Mouse (Mus musculus) megakaryocyte-erythroid progenitor cell, adult 5-6 weeks (primary cell): ENCODE data around the gene Josd2. TPM values are rescaled to one million over a fixed set of nuclear protein-coding genes. Genes with fewer than 3 reads are reported as not detected.

ENCODE experiments used
- ATAC-seq: replicated peaks from 2 replicates; pipeline ENCODE4 v1.8.0; 2016; ENCODE audit warnings: mild to moderate bottlenecking, inconsistent platforms; ENCODE audit not compliant: severe bottlenecking, poor library complexity, low FRiP score, low TSS enrichment
- total RNA-seq, 2 experiments: library from RNA; stranded (forward) in 1 of 2; stranded (reverse) in 1 of 2; fragments of 200-1000, 215-1000 nt in 1 of 2; fragments of >200 nt in 1 of 2; fragmentation: Nextera tagmentation in 1 of 2; gene quantifications; 2 replicates each; pipeline ENCODE4 v1.2.3; 2014 to 2017

Gene Josd2
- total RNA-seq, 2 experiments from 2014 or later = 25.0 to 96.5 TPM

GRCm38 (mm10) chr7:44469677-44470675 is 2.2 kb downstream of the Josd2 start:
- ATAC-seq = no peak

- no peak for ATAC-seq
Measured at GRCm38 (mm10) chr7:44470696-44471612, 3.2 kb downstream of the Josd2 start.

- ATAC-seq = no peak
Measured at GRCm38 (mm10) chr7:44471880-44472557, 4.2 kb downstream of the Josd2 start.

GRCm38 (mm10) chr7:44472558-44472885 is 4.7 kb downstream of the Josd2 start:
- ATAC-seq = no peak

- no peak for ATAC-seq
Measured at GRCm38 (mm10) chr7:44472961-44473646, 5.3 kb downstream of the Josd2 start.

GRCm38 (mm10) chr7:44474419-44474818 is 6.6 kb downstream of the Josd2 start:
- ATAC-seq = no peak

- ATAC-seq = no peak
Measured at GRCm38 (mm10) chr7:44475046-44475614, 7.3 kb downstream of the Josd2 start.

- ATAC-seq = peak; percentile 80
Measured at GRCm38 (mm10) chr7:44482836-44483435, 15.2 kb downstream of the Josd2 start.

- no peak for ATAC-seq
Measured at GRCm38 (mm10) chr7:44484109-44484508, 16.3 kb downstream of the Josd2 start.

GRCm38 (mm10) chr7:44484841-44485571 is 17.2 kb downstream of the Josd2 start:
- ATAC-seq = peak; percentile 64; the same call in 1 of the 2 replicates

- no peak for ATAC-seq
Measured at GRCm38 (mm10) chr7:44485572-44486195, 17.9 kb downstream of the Josd2 start.

- no peak for ATAC-seq
Measured at GRCm38 (mm10) chr7:44486927-44487575, 19.3 kb downstream of the Josd2 start.

- no peak for ATAC-seq
Measured at GRCm38 (mm10) chr7:44487936-44488335, 20.2 kb downstream of the Josd2 start.

GRCm38 (mm10) chr7:44488545-44488944 is 20.8 kb downstream of the Josd2 start:
- no peak for ATAC-seq

GRCm38 (mm10) chr7:44490281-44490680 is 22.5 kb downstream of the Josd2 start:
- no peak for ATAC-seq

- no peak for ATAC-seq
Measured at GRCm38 (mm10) chr7:44491391-44491790, 23.6 kb downstream of the Josd2 start.
